ENCODE assay signal across 23 mouse cellular contexts in genomic region chr13:73823711-73824110, GRCm38 (mm10).
"Had no signal": no experiment of that assay in that cellular context is flagged by ENCODE, and none has a peak within 500 bp of the region (broad histone marks: within the 10 kb centered on the region; RNA-seq: fewer than 3 reads in every experiment).

No protein-coding gene starts in this region.

- H3K4me2 ChIP-seq: heart, embryonic 11.5 days; heart, embryonic 13.5 days; heart, embryonic 15.5 days; hindbrain, embryonic 13.5 days; hindbrain, embryonic 15.5 days; limb, embryonic 12.5 days; liver, embryonic 12.5 days had no signal

- H3K27ac ChIP-seq: heart, adult 2 months; heart, embryonic 13.5 days; heart, embryonic 15.5 days; hindbrain, embryonic 13.5 days; hindbrain, embryonic 15.5 days; hindbrain, postnatal 0 days; layer of hippocampus, adult 2 months; left cerebral cortex, adult 2 months; limb, embryonic 10.5 days; limb, embryonic 12.5 days; liver, embryonic 12.5 days; liver, embryonic 14.5 days had no signal

- DNase-seq: forebrain, postnatal 0 days; gastrocnemius, postnatal 14 days; gastrocnemius, postnatal 36 days; heart, adult 2 months; heart, postnatal 14 days; heart, postnatal 36 days; kidney, adult 8-10 months; kidney, postnatal 10 days; kidney, postnatal 25 days; kidney, postnatal 4 days; liver had no signal

- H3K9me3 ChIP-seq: heart, embryonic 13.5 days; heart, embryonic 15.5 days; hindbrain, embryonic 13.5 days; hindbrain, embryonic 15.5 days; limb, embryonic 10.5 days; limb, embryonic 12.5 days; liver, embryonic 12.5 days had no signal

- H3K4me1 ChIP-seq: liver, embryonic 12.5 days had no signal

- H3K9ac ChIP-seq: forebrain, postnatal 0 days; heart, embryonic 13.5 days; heart, embryonic 15.5 days; hindbrain, embryonic 13.5 days; hindbrain, embryonic 15.5 days; limb, embryonic 12.5 days; liver, embryonic 12.5 days; liver, embryonic 14.5 days had no signal

- ATAC-seq: forebrain, postnatal 0 days; hindbrain, postnatal 0 days; liver, embryonic 12.5 days had no signal

- H3K4me3 ChIP-seq: heart, adult 2 months; heart, embryonic 13.5 days; heart, embryonic 15.5 days; hindbrain, embryonic 13.5 days; hindbrain, embryonic 15.5 days; layer of hippocampus, adult 2 months; left cerebral cortex, adult 2 months; limb, embryonic 10.5 days; limb, embryonic 12.5 days; liver, embryonic 12.5 days had no signal

- H3K36me3 ChIP-seq: heart, embryonic 15.5 days; liver, embryonic 12.5 days had no signal

- H3K27me3 ChIP-seq: heart, embryonic 13.5 days; heart, embryonic 15.5 days; hindbrain, embryonic 13.5 days; hindbrain, embryonic 15.5 days; limb, embryonic 12.5 days; liver, embryonic 12.5 days had no signal
